In the genomic region with DNA sequence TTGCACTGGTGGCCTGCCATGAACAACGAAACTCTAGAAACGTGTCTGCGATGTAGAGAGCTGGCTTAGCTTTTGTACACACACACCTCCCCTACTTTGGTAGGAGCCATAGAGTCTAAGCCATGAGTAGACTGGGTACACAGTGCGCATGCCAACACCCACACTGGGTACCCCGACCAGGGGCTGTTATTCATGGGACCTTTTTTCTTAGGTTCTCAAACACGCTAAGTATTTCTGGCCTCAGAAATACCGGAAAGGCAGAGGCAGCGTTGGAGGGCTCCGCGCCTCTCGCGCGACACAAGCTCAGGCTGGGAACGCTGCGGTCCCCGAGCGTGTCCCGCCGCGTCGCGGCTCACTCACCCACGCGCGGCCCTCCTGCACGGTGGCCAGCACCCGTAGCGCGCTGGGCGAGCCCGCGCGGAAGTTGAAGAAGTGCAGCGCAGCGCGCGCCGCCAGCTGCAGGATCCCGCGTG, we compare ENCODE assay signal across 7 mouse cellular contexts. TPM values are rescaled to one million over a fixed set of nuclear protein-coding genes. Genes with fewer than 3 reads are reported as not detected.
A peak's percentile ranks its signal among the peaks of the same experiment; 100 is the strongest.
DNase-seq lines count a peak whose midpoint lies in the region; ATAC-seq and TF ChIP-seq lines count a peak whose summit lies in the region.

No protein-coding gene starts in this region.

- H3K36me3 ChIP-seq in embryonic facial prominence, embryonic 10.5 days (replicated peaks), result no peaks in the 10 kb centered on the region
- no peaks in the 10 kb centered on the region for H3K36me3 ChIP-seq in liver, embryonic 11.5 days (ENCODE audit: control insufficient read depth, insufficient read depth, low read length)
- H3K36me3 ChIP-seq in neural tube, embryonic 11.5 days (ENCODE audit: control insufficient read depth, insufficient read depth, low read length), result no peaks in the 10 kb centered on the region

- TF ChIP-seq POLR2A in lung, adult 2 months (IDR thresholded peaks at IDR 0.05; ENCODE audit: borderline replicate concordance, extremely low read depth, low read depth, low read length), result no peak

- peak overlapping the region; percentile 27 for H3K4me3 ChIP-seq in lung, adult 2 months (replicated peaks; ENCODE audit: extremely low read depth, low read depth, low read length)
- H3K4me3 ChIP-seq in embryonic facial prominence, embryonic 10.5 days, result peak overlapping the region; percentile 72
- H3K4me3 ChIP-seq in liver, embryonic 11.5 days (ENCODE audit: low read depth, low read length), result peak overlapping the region; percentile 49
- H3K4me3 ChIP-seq in neural tube, embryonic 11.5 days (ENCODE audit: low read depth, low read length), result peak overlapping the region; percentile 58

- H3K9me3 ChIP-seq in embryonic facial prominence, embryonic 10.5 days, result no peaks in the 10 kb centered on the region
- no peaks in the 10 kb centered on the region for H3K9me3 ChIP-seq in liver, embryonic 11.5 days (ENCODE audit: control insufficient read depth, low read length)
- H3K9me3 ChIP-seq in neural tube, embryonic 11.5 days (ENCODE audit: control insufficient read depth, low read length), result no peaks in the 10 kb centered on the region

- H3K4me1 ChIP-seq in lung, adult 2 months (ENCODE audit: control insufficient read depth, insufficient read depth, low read length), result no peaks in the 10 kb centered on the region
- peaks cover 11% of the 10 kb centered on the region for H3K4me1 ChIP-seq in embryonic facial prominence, embryonic 10.5 days
- H3K4me1 ChIP-seq in liver, embryonic 11.5 days (replicated peaks; ENCODE audit: control insufficient read depth, insufficient read depth, low read length), result no peaks in the 10 kb centered on the region; the same call in 1 of the 2 replicates
- H3K4me1 ChIP-seq in neural tube, embryonic 11.5 days (ENCODE audit: control insufficient read depth, insufficient read depth, low read length), result no peaks in the 10 kb centered on the region; the same call in 1 of the 2 replicates

- H3K4me2 ChIP-seq in liver, embryonic 11.5 days, result peak overlapping the region; percentile 93
- H3K4me2 ChIP-seq in neural tube, embryonic 11.5 days (ENCODE audit: low read depth), result peak overlapping the region; percentile 100

- no peak for TF ChIP-seq CTCF in lung, adult 2 months (IDR thresholded peaks at IDR 0.05; ENCODE audit: insufficient read depth, low read length)

- peak; percentile 47; the same call in 1 of the 2 replicates for ATAC-seq in liver, embryonic 11.5 days (replicated peaks; ENCODE audit: low FRiP score)
- peak; percentile 47; the same call in 1 of the 2 replicates for ATAC-seq in neural tube, embryonic 11.5 days (ENCODE audit: insufficient read depth, low FRiP score, low TSS enrichment)

- peak overlapping the region; percentile 46; the same call in 1 of the 2 replicates for H3K9ac ChIP-seq in liver, embryonic 11.5 days (ENCODE audit: low read depth, low read length)
- peak overlapping the region; percentile 75 for H3K9ac ChIP-seq in neural tube, embryonic 11.5 days (ENCODE audit: low read length)

- H3K27ac ChIP-seq in embryonic facial prominence, embryonic 10.5 days (replicated peaks), result peak overlapping the region; percentile 57
- no peak overlapping the region for H3K27ac ChIP-seq in liver, embryonic 11.5 days (ENCODE audit: low read depth, low read length)
- no peak overlapping the region for H3K27ac ChIP-seq in neural tube, embryonic 11.5 days (ENCODE audit: low read depth, low read length)

- H3K27me3 ChIP-seq in embryonic facial prominence, embryonic 10.5 days (replicated peaks; ENCODE audit: low read depth, poor library complexity, severe bottlenecking), result peaks cover 43% of the 10 kb centered on the region
- peaks cover 26% of the 10 kb centered on the region for H3K27me3 ChIP-seq in liver, embryonic 11.5 days (replicated peaks; ENCODE audit: control insufficient read depth, insufficient read depth, low read length)
- no peaks in the 10 kb centered on the region for H3K27me3 ChIP-seq in neural tube, embryonic 11.5 days (ENCODE audit: control insufficient read depth, insufficient read depth, low read length)

- 2% methylated on average over 40 of the region's 40 CpGs for WGBS in lung, adult 2 months
- 8% methylated on average over 40 of the region's 40 CpGs for WGBS in embryonic facial prominence, embryonic 10.5 days
- 7% methylated on average over 34 of the region's 40 CpGs for WGBS in liver, embryonic 11.5 days
- WGBS in neural tube, embryonic 11.5 days, result 6% methylated on average over 40 of the region's 40 CpGs

- intact Hi-C loops in heart, postnatal 10 days (cut with DNase I), result no loop called here

- DNase-seq in lung, adult 2 months, result peak; percentile 6
- no peak for DNase-seq in lung, postnatal 14 days
- no peak for DNase-seq in embryonic facial prominence, embryonic 10.5 days (ENCODE audit: low spot score)
- peak; percentile 23 to 29 for DNase-seq in heart, postnatal 10 days
- no peak for DNase-seq in liver, embryonic 11.5 days (ENCODE audit: low spot score)
- no peak for DNase-seq in neural tube, embryonic 11.5 days (ENCODE audit: low spot score)
- DNase-seq in MN1 (ENCODE audit: low spot score), result no peak

RNA-seq across cellular contexts. Expression of a gene that starts 0.5 kb away (rescaled TPM):
- 1.1 and 2.3 TPM in 2 replicates for polyA plus RNA-seq in lung, adult 2 months (2012; rRNA removed)
- polyA plus RNA-seq in embryonic facial prominence, embryonic 10.5 days (2016; fragmentation: Nextera tagmentation; extraction: Ambion mirVana), result 2.0 and 4.3 TPM in 2 replicates
- 1 to 10 TPM; 1.2 TPM for total RNA-seq in heart, postnatal 10 days (2021)
- 3.4 and 4.6 TPM in 2 replicates for polyA plus RNA-seq in liver, embryonic 11.5 days (2014; fragmentation: Nextera tagmentation; extraction: Ambion mirVana)
- polyA plus RNA-seq in neural tube, embryonic 11.5 days (2014; fragmentation: Nextera tagmentation; extraction: Ambion mirVana), result 0.84 and 1.0 TPM in 2 replicates

RNA-seq across cellular contexts. Expression of a gene that starts 51.1 kb away (rescaled TPM):
- 82.6 and 99.1 TPM in 2 replicates for polyA plus RNA-seq in lung, adult 2 months (2012; rRNA removed)
- 57.8 and 62.9 TPM in 2 replicates for polyA plus RNA-seq in embryonic facial prominence, embryonic 10.5 days (2016; fragmentation: Nextera tagmentation; extraction: Ambion mirVana)
- total RNA-seq in heart, postnatal 10 days (2021), result 10 to 100 TPM; 21.6 to 23.1 TPM
- 30.4 and 32.8 TPM in 2 replicates for polyA plus RNA-seq in liver, embryonic 11.5 days (2014; fragmentation: Nextera tagmentation; extraction: Ambion mirVana)
- polyA plus RNA-seq in neural tube, embryonic 11.5 days (2014; fragmentation: Nextera tagmentation; extraction: Ambion mirVana), result 102 and 106 TPM in 2 replicates

Comparison
In these comparisons a context has a peak if more than half of its experiments do, and no peak if none do; other contexts are left out.
1. DNase-seq: peak in lung, adult 2 months (single experiment) and heart, postnatal 10 days (2 of 2); none in lung, postnatal 14 days (single experiment), embryonic facial prominence, embryonic 10.5 days (single experiment), liver, embryonic 11.5 days (single experiment), neural tube, embryonic 11.5 days (single experiment) and MN1 (single experiment).
2. Peak in every context shown above with its lines, with median percentiles within 50 percentile points of each other: H3K4me3 ChIP-seq.